Mouse (Mus musculus) spleen, adult 2 months (tissue): ENCODE results near the gene Gm49333.

ENCODE experiments used
- CTCF ChIP-seq: fragments of 200-500 bp; IDR thresholded peaks from 2 replicates; pipeline ENCODE4 v1.5.1; 2011; ENCODE audit warnings: mild to moderate bottlenecking, inconsistent platforms; ENCODE audit not compliant: insufficient read depth, insufficient read length, insufficient replicate concordance; ENCODE audit errors: extremely low read depth
- POLR2A ChIP-seq: fragments of 200-500 bp; IDR thresholded peaks from 2 replicates; pipeline ENCODE4 v1.6.1; 2011; ENCODE audit warnings: low read depth, low read length, inconsistent platforms

DNA sequence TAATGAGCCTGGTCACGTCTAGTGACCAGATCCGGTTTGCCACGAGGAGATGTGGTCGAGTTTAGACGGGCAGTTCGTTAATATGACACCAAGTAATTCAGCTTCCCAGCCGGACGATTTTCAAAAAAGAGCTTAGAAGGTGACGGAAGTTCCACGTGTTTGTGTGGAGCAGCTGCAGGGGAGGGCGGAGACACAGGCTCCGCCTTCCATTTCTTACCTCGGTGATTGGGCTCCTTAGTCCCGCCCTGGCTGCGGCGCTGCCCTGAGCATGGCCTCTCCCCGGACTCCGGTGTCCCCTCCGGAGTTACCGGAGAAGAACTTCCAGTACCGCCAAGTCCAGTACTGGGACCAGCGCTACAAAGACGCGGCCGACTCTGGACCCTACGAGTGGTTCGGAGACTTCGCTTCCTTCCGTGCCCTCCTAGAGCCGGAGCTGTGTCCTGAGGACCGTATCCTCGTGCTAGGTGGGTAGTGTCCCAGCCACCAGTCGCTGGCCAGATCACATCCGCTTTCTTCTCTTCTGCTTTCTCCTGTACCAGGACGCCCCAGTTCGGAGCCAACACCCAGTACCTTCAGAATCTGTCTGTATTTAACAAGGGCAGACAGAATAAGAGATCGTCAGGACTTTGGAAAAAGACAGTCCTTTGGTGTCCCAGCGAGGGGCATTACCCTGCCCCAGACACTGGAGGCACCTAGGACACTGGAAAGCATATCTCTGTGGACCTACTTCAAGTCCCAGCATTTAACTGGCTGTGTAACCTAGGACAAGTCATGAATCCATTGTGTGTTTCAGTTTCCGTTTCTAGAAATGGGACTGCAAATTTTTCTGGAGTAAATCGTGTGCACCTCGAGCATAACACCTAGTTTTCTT, at the start of gene Gm49333, which contains the start of the genes Eef1akmt4 and Alg3:
- TF ChIP-seq CTCF = no peak
- no peak; the same call in 1 of the 2 replicates for TF ChIP-seq POLR2A
